Mouse (Mus musculus): Measurements from ENCODE around the gene Arhgef3. TPM values are rescaled to one million over a fixed set of nuclear protein-coding genes. Genes with fewer than 3 reads are reported as not detected.
A peak's percentile ranks its signal among the peaks of the same experiment; 100 is the strongest.

Gene Arhgef3
- polyA plus RNA-seq, 1 experiment from 2014 or later = 8.4 TPM

GRCm38 (mm10) chr14:27405947-27406346 lies 291.2 kb downstream of the Arhgef3 start:
- no peak overlapping the region for H3K4me3 ChIP-seq
- no peaks in the 10 kb centered on the region for H3K27me3 ChIP-seq (ENCODE audit: low read depth, poor library complexity, severe bottlenecking)
- H3K4me1 ChIP-seq = no peaks in the 10 kb centered on the region
- 92% methylated on average over 2 of the region's 2 CpGs for WGBS
- H3K9me3 ChIP-seq (replicated peaks) = no peaks in the 10 kb centered on the region
- no peak overlapping the region for H3K27ac ChIP-seq
- DNase-seq (ENCODE audit: low spot score) = no peak
- no peaks in the 10 kb centered on the region; the same call in 1 of the 2 replicates for H3K36me3 ChIP-seq

- WGBS = 90% methylated on average over 3 of the region's 3 CpGs
- no peaks in the 10 kb centered on the region for H3K27me3 ChIP-seq (ENCODE audit: low read depth, poor library complexity, severe bottlenecking)
- H3K4me1 ChIP-seq = no peaks in the 10 kb centered on the region
Observed at GRCm38 (mm10) chr14:27408240-27408639, 293.5 kb downstream of the Arhgef3 start.

GRCm38 (mm10) chr14:27409662-27410061 lies 295.0 kb downstream of the Arhgef3 start:
- H3K4me1 ChIP-seq = no peaks in the 10 kb centered on the region
- H3K27me3 ChIP-seq (ENCODE audit: low read depth, poor library complexity, severe bottlenecking) = no peaks in the 10 kb centered on the region
- H3K4me3 ChIP-seq = no peak overlapping the region
- 95% methylated on average over 3 of the region's 3 CpGs for WGBS
- H3K27ac ChIP-seq = no peak overlapping the region
- H3K9me3 ChIP-seq (replicated peaks) = no peaks in the 10 kb centered on the region
- H3K36me3 ChIP-seq = no peaks in the 10 kb centered on the region
- no peak for DNase-seq (ENCODE audit: low spot score)

More at GRCm38 (mm10) chr14:27408240-27408639, 293.5 kb downstream of the Arhgef3 start:
- Histone ChIP-seq H3K27ac (no peak overlapping the region), H3K9me3 (replicated peaks) (no peaks in the 10 kb centered on the region), H3K4me3 (no peak overlapping the region), H3K36me3 (no peaks in the 10 kb centered on the region; the same call in 1 of the 2 replicates)
- DNase-seq (ENCODE audit: low spot score) = no peak

- WGBS = 93% methylated on average over 7 of the region's 7 CpGs
Observed at GRCm38 (mm10) chr14:27411492-27411891, 296.8 kb downstream of the Arhgef3 start.

GRCm38 (mm10) chr14:27412699-27413098 lies 298.0 kb downstream of the Arhgef3 start:
- WGBS = 87% methylated on average over 8 of the region's 8 CpGs
- DNase-seq (ENCODE audit: low spot score) = no peak
- H3K36me3 ChIP-seq = no peaks in the 10 kb centered on the region
- H3K27ac ChIP-seq = no peak overlapping the region
- no peaks in the 10 kb centered on the region for H3K9me3 ChIP-seq (replicated peaks)
- H3K27me3 ChIP-seq (ENCODE audit: low read depth, poor library complexity, severe bottlenecking) = no peaks in the 10 kb centered on the region
- H3K4me3 ChIP-seq = no peak overlapping the region
- H3K4me1 ChIP-seq = no peaks in the 10 kb centered on the region

More at GRCm38 (mm10) chr14:27411492-27411891, 296.8 kb downstream of the Arhgef3 start:
- no peak for DNase-seq (ENCODE audit: low spot score)
- Histone ChIP-seq H3K4me1 (no peaks in the 10 kb centered on the region), H3K27me3 (ENCODE audit: low read depth, poor library complexity, severe bottlenecking) (no peaks in the 10 kb centered on the region), H3K36me3 (no peaks in the 10 kb centered on the region), H3K4me3 (no peak overlapping the region), H3K9me3 (replicated peaks) (no peaks in the 10 kb centered on the region), H3K27ac (no peak overlapping the region)

GRCm38 (mm10) chr14:27413961-27414360 lies 299.3 kb downstream of the Arhgef3 start:
- Histone ChIP-seq H3K4me3 (no peak overlapping the region), H3K4me1 (no peaks in the 10 kb centered on the region), H3K36me3 (no peaks in the 10 kb centered on the region), H3K27ac (no peak overlapping the region), H3K27me3 (ENCODE audit: low read depth, poor library complexity, severe bottlenecking) (no peaks in the 10 kb centered on the region), H3K9me3 (replicated peaks) (no peaks in the 10 kb centered on the region)
- no peak for DNase-seq (ENCODE audit: low spot score)
- WGBS = 50% methylated on average over 4 of the region's 4 CpGs

GRCm38 (mm10) chr14:27420816-27421215 lies 306.1 kb downstream of the Arhgef3 start:
- H3K4me3 ChIP-seq = no peak overlapping the region
- H3K36me3 ChIP-seq = no peaks in the 10 kb centered on the region
- H3K27ac ChIP-seq = no peak overlapping the region
- 80% methylated on average over 3 of the region's 3 CpGs for WGBS
- H3K9me3 ChIP-seq (replicated peaks) = no peaks in the 10 kb centered on the region
- no peaks in the 10 kb centered on the region for H3K4me1 ChIP-seq
- no peaks in the 10 kb centered on the region for H3K27me3 ChIP-seq (ENCODE audit: low read depth, poor library complexity, severe bottlenecking)
- DNase-seq (ENCODE audit: low spot score) = no peak

GRCm38 (mm10) chr14:27422301-27422700 lies 307.6 kb downstream of the Arhgef3 start:
- DNase-seq (ENCODE audit: low spot score) = no peak
- Histone ChIP-seq H3K27me3 (ENCODE audit: low read depth, poor library complexity, severe bottlenecking) (no peaks in the 10 kb centered on the region), H3K27ac (no peak overlapping the region), H3K9me3 (replicated peaks) (no peaks in the 10 kb centered on the region), H3K4me1 (no peaks in the 10 kb centered on the region), H3K36me3 (no peaks in the 10 kb centered on the region), H3K4me3 (no peak overlapping the region)
- WGBS = 92% methylated on average over 1 of the region's 1 CpGs

GRCm38 (mm10) chr14:27428573-27428972 lies 313.9 kb downstream of the Arhgef3 start, which contains the start of gene Fam208a:
Gene Fam208a (plus strand): TSS chr14:27428834.
- peaks cover 14% of the 10 kb centered on the region for H3K4me1 ChIP-seq
- no peaks in the 10 kb centered on the region for H3K27me3 ChIP-seq (ENCODE audit: low read depth, poor library complexity, severe bottlenecking)
- peak within 1 kb of the TSS; percentile 71 for H3K4me3 ChIP-seq
- peak within 1 kb of the TSS; percentile 99 for H3K27ac ChIP-seq
- DNase-seq (ENCODE audit: low spot score) = peak; percentile 92
- WGBS = 3% methylated on average over 43 of the region's 43 CpGs
- 0 out of 2 replicates have a peak, but pooled peaks cover 3% of the 10 kb centered on the region for H3K9me3 ChIP-seq (replicated peaks)
- H3K36me3 ChIP-seq = peaks cover 39% of the 10 kb centered on the region

- H3K27ac ChIP-seq = peak overlapping the region; percentile 99
- peaks cover 14% of the 10 kb centered on the region for H3K4me1 ChIP-seq
- peak overlapping the region; percentile 71 for H3K4me3 ChIP-seq
- H3K9me3 ChIP-seq (replicated peaks) = 0 out of 2 replicates have a peak, but pooled peaks cover 3% of the 10 kb centered on the region
- WGBS = under 1% methylated on average over 78 of the region's 78 CpGs
- DNase-seq (ENCODE audit: low spot score) = peak; percentile 80
- H3K36me3 ChIP-seq = peaks cover 45% of the 10 kb centered on the region
- no peaks in the 10 kb centered on the region for H3K27me3 ChIP-seq (ENCODE audit: low read depth, poor library complexity, severe bottlenecking)
Observed at GRCm38 (mm10) chr14:27428973-27429711, 314.4 kb downstream of the Arhgef3 start.

GRCm38 (mm10) chr14:27430280-27430679 lies 315.6 kb downstream of the Arhgef3 start:
- no peak overlapping the region for H3K27ac ChIP-seq
- no peaks in the 10 kb centered on the region for H3K27me3 ChIP-seq (ENCODE audit: low read depth, poor library complexity, severe bottlenecking)
- WGBS = 97% methylated on average over 4 of the region's 4 CpGs
- peak overlapping the region; percentile 71; the same call in 1 of the 2 replicates for H3K4me3 ChIP-seq
- DNase-seq (ENCODE audit: low spot score) = no peak
- peaks cover 14% of the 10 kb centered on the region for H3K4me1 ChIP-seq
- H3K9me3 ChIP-seq (replicated peaks) = 0 out of 2 replicates have a peak, but pooled peaks cover 3% of the 10 kb centered on the region
- peaks cover 53% of the 10 kb centered on the region for H3K36me3 ChIP-seq

GRCm38 (mm10) chr14:27432064-27432463 lies 317.4 kb downstream of the Arhgef3 start:
- Histone ChIP-seq H3K36me3 (peaks cover 65% of the 10 kb centered on the region), H3K4me1 (peaks cover 14% of the 10 kb centered on the region), H3K27me3 (ENCODE audit: low read depth, poor library complexity, severe bottlenecking) (no peaks in the 10 kb centered on the region), H3K4me3 (no peak overlapping the region), H3K27ac (no peak overlapping the region), H3K9me3 (replicated peaks) (0 out of 2 replicates have a peak, but pooled peaks cover 3% of the 10 kb centered on the region)
- 95% methylated on average over 2 of the region's 2 CpGs for WGBS
- no peak for DNase-seq (ENCODE audit: low spot score)

GRCm38 (mm10) chr14:27436116-27436515 lies 321.4 kb downstream of the Arhgef3 start:
- no peak overlapping the region for H3K27ac ChIP-seq
- no peaks in the 10 kb centered on the region for H3K4me1 ChIP-seq
- WGBS = 90% methylated on average over 1 of the region's 1 CpGs
- H3K36me3 ChIP-seq = peaks cover 71% of the 10 kb centered on the region
- no peak overlapping the region for H3K4me3 ChIP-seq
- no peaks in the 10 kb centered on the region for H3K27me3 ChIP-seq (ENCODE audit: low read depth, poor library complexity, severe bottlenecking)
- H3K9me3 ChIP-seq (replicated peaks) = no peaks in the 10 kb centered on the region
- no peak for DNase-seq (ENCODE audit: low spot score)
